Mouse (Mus musculus): ENCODE measurements around the gene Tns3. TPM values are rescaled to one million over a fixed set of nuclear protein-coding genes. Genes with fewer than 3 reads are reported as not detected.

Gene Tns3
- polyA plus RNA-seq, 1 experiment, result 24.2 TPM

DNA sequence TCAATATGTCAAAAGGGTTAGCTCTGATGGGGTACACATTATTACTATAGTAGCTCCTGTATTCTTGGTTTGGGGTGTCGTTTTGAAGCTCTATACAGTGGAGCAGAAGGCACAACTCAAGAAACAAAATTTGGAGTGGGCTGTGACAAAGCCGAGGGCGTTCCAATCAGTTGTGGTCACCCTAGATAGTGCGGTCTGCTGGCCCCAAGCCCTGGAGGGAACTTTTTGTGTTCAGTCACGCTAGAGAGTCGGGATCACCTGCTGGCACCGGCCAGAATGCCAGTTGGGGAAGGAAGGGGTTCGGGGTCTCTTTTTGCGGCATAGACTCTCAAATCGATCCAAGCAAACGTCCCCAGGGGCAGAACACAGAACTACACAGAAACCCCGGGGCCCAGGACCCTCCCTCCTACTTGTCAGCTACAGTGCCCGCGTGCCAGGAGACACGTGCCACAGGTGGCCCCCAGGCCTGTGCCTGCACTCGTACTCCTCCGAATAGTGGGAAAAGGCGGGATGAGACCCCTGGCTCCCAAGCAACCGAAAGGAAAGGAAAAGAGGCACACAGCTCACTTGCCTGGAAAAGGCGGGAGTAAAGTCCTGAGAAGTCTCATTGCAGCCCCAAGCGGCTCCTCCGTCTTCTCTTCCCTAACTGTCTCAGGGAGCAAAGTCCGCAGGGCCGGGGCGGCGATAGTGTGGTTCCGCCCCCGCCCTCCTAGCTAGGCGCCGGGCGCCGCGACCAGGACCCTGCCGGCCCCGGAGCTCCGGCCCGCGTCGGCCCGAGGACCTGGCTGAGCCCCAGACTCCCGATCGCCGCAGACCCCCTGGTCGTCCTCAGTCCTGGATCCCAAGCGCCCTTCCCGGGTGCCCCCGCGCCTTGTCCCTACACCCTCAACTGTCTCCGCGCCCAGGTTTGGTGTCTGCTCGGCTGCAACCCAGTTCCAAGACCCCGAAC, 617 bp downstream of the Tns3 start:
- peak overlapping the region; percentile 21 for H3K4me3 ChIP-seq (ENCODE audit: insufficient read depth, low read length)
- H3K27ac ChIP-seq (ENCODE audit: insufficient read depth, low read length), result peak overlapping the region; percentile 34; the same call in 1 of the 2 replicates
- TF ChIP-seq POLR2A (IDR thresholded peaks at IDR 0.05; ENCODE audit: extremely low read depth, insufficient read depth, low read length) (no peak), CTCF (IDR thresholded peaks at IDR 0.05; ENCODE audit: extremely low read depth, insufficient read depth, low read length) (no peak)
- H3K4me1 ChIP-seq (ENCODE audit: control insufficient read depth, insufficient read depth, low read length), result no peaks in the 10 kb centered on the region

DNA sequence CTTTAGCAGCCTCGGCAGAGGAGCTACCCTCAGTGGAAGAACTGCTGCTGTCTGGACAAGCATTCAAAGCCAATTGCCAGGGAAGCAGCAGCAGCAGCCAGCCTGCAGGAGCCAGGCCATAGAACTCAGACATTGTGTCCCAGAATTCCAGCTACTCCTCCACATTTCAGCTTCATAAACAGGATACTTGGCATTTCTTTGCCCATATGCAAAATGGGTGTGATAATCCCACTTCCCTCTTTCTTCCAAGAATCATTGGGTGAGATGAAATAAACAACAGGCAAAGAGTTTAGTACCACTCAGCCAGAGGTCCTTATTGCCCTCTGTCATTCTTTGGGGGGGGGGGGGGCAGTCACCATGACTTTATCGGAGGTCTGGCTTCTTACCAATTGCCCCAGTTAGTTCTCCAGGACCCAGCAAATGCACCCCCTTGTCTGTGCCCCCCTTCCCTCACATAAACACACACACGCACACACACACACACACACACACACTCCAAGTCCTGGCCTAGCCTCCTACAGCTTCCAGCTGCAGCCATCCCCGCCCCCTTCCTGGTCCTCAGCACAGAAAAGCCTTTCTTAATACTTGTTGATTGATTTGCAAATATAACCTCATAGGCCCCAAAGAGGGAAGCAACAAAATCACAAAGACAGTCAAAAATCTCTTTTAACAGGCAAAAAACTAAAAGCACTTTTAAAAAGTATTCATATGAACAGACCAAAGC, 1.5 kb downstream of the Tns3 start:
- no peak for TF ChIP-seq POLR2A (IDR thresholded peaks at IDR 0.05; ENCODE audit: extremely low read depth, insufficient read depth, low read length)
- no peak for TF ChIP-seq CTCF (IDR thresholded peaks at IDR 0.05; ENCODE audit: extremely low read depth, insufficient read depth, low read length)
- Histone ChIP-seq H3K27ac (ENCODE audit: insufficient read depth, low read length) (no peak overlapping the region), H3K4me3 (ENCODE audit: insufficient read depth, low read length) (peak overlapping the region; percentile 21; the same call in 1 of the 2 replicates), H3K4me1 (ENCODE audit: control insufficient read depth, insufficient read depth, low read length) (no peaks in the 10 kb centered on the region)

- TF ChIP-seq CTCF (IDR thresholded peaks at IDR 0.05; ENCODE audit: extremely low read depth, insufficient read depth, low read length) (no peak), POLR2A (IDR thresholded peaks at IDR 0.05; ENCODE audit: extremely low read depth, insufficient read depth, low read length) (no peak)
- Histone ChIP-seq H3K4me3 (ENCODE audit: insufficient read depth, low read length) (no peak overlapping the region), H3K4me1 (ENCODE audit: control insufficient read depth, insufficient read depth, low read length) (no peaks in the 10 kb centered on the region), H3K27ac (ENCODE audit: insufficient read depth, low read length) (no peak overlapping the region)
These were observed 3.4 kb downstream of the Tns3 start for GRCm38 (mm10) chr11:8660951-8661350.

GRCm38 (mm10) chr11:8659851-8660250, 4.5 kb downstream of the Tns3 start:
- Histone ChIP-seq H3K4me1 (ENCODE audit: control insufficient read depth, insufficient read depth, low read length) (no peaks in the 10 kb centered on the region), H3K27ac (ENCODE audit: insufficient read depth, low read length) (no peak overlapping the region), H3K4me3 (ENCODE audit: insufficient read depth, low read length) (no peak overlapping the region)
- TF ChIP-seq POLR2A (IDR thresholded peaks at IDR 0.05; ENCODE audit: extremely low read depth, insufficient read depth, low read length) (no peak), CTCF (IDR thresholded peaks at IDR 0.05; ENCODE audit: extremely low read depth, insufficient read depth, low read length) (no peak)

DNA sequence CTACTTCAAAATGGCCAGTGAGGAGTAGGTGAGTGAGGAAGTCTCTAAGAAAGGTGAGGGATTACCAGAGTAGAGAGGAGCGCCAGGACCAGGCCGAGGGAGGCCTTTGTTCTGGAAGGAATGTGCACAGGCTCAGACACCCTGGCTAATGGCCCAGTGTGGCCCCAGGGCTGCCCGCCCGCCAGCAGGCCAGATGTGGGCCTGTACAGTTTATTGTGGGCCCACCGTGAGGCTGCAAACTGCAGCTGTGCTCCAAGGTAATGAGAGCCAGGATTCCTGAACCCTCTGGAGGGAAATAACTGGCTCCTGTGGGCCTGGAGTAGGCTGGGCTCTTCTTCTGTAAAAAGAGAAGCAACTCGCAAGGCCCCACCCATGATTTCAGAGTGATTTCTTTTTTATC, 5.3 kb downstream of the Tns3 start:
- no peaks in the 10 kb centered on the region; the same call in 1 of the 2 replicates for H3K4me1 ChIP-seq (ENCODE audit: control insufficient read depth, insufficient read depth, low read length)
- TF ChIP-seq POLR2A (IDR thresholded peaks at IDR 0.05; ENCODE audit: extremely low read depth, insufficient read depth, low read length) (no peak), CTCF (IDR thresholded peaks at IDR 0.05; ENCODE audit: extremely low read depth, insufficient read depth, low read length) (no peak)
- H3K4me3 ChIP-seq (ENCODE audit: insufficient read depth, low read length), result no peak overlapping the region
- H3K27ac ChIP-seq (ENCODE audit: insufficient read depth, low read length), result no peak overlapping the region

DNA sequence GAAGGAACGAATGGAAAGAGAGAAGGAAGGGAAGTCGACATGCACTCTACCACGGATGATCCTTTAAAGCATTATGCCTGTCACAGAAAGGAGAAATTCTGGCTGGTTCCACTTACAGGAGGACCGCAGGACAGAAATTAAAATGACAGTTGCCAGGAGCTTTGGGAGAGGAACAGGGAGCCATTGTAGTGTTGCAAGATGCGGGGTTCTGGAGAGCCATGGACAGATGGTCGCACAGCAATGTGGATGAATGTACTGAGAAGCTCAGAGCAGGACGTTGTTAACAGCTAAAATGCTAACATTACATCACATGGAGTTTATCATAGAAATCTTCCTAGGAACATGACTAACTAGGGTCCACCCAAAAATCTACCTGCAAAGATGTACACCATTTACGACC, 6.8 kb downstream of the Tns3 start:
- no peak overlapping the region for H3K4me3 ChIP-seq (ENCODE audit: insufficient read depth, low read length)
- peaks cover 3% of the 10 kb centered on the region; the same call in 1 of the 2 replicates for H3K4me1 ChIP-seq (ENCODE audit: control insufficient read depth, insufficient read depth, low read length)
- H3K27ac ChIP-seq (ENCODE audit: insufficient read depth, low read length), result no peak overlapping the region
- no peak for TF ChIP-seq POLR2A (IDR thresholded peaks at IDR 0.05; ENCODE audit: extremely low read depth, insufficient read depth, low read length)
- TF ChIP-seq CTCF (IDR thresholded peaks at IDR 0.05; ENCODE audit: extremely low read depth, insufficient read depth, low read length), result no peak

- Histone ChIP-seq H3K27ac (ENCODE audit: insufficient read depth, low read length) (no peak overlapping the region), H3K4me3 (ENCODE audit: insufficient read depth, low read length) (no peak overlapping the region)
- TF ChIP-seq POLR2A (IDR thresholded peaks at IDR 0.05; ENCODE audit: extremely low read depth, insufficient read depth, low read length), result no peak
- TF ChIP-seq CTCF (IDR thresholded peaks at IDR 0.05; ENCODE audit: extremely low read depth, insufficient read depth, low read length), result no peak
These were observed 7.6 kb downstream of the Tns3 start for GRCm38 (mm10) chr11:8656448-8657393.

DNA sequence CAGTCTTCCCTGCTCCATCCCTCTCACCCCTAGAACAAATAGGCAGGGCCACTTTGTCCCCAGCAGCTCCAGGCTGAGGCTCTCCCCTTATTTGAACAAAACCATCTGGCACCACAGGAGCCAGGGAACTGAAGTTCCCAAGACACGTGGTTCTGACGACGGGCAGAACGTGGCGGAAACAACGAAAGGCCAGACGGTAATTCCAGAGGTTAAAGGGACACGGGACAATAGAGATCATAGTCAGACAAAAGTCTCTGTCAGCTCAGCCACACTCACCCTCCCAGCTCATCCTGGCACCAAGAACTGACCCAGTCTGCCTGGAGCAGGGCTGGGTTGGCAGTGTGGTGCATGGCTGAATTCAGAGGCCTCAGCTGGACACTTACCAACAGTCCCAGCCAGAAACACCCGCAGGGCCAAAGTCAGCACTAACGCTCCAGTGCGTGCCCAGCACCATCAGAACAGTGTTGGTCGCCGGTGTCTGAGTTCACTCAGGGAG, 10.5 kb downstream of the Tns3 start:
- H3K4me3 ChIP-seq (ENCODE audit: insufficient read depth, low read length), result no peak overlapping the region
- H3K27ac ChIP-seq (ENCODE audit: insufficient read depth, low read length), result no peak overlapping the region
- TF ChIP-seq POLR2A (IDR thresholded peaks at IDR 0.05; ENCODE audit: extremely low read depth, insufficient read depth, low read length), result no peak
- no peak for TF ChIP-seq CTCF (IDR thresholded peaks at IDR 0.05; ENCODE audit: extremely low read depth, insufficient read depth, low read length)
- peaks cover 7% of the 10 kb centered on the region for H3K4me1 ChIP-seq (ENCODE audit: control insufficient read depth, insufficient read depth, low read length)

More at GRCm38 (mm10) chr11:8656448-8657393, 7.6 kb downstream of the Tns3 start:
- peaks cover 7% of the 10 kb centered on the region for H3K4me1 ChIP-seq (ENCODE audit: control insufficient read depth, insufficient read depth, low read length)
